Mouse (Mus musculus): Measurements from ENCODE around the gene Amigo3.

The Amigo3 gene

DNA sequence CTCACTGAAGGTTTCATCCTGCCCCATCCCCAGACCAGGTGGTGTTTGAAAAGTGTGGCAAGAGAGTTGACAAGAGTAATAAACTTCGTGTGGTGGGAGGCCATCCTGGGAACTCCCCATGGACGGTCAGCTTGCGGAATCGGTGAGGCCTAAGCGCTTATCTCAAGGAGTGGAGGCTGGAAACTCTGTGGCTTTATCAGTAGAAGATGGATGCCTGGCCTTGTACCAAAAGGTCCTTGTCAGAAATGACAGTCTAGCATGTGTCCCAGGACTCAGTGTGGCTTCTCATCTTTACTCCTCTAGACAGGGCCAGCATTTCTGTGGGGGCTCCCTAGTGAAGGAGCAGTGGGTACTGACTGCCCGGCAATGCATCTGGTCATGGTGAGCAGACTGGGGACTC, 30.6 kb downstream of the Amigo3 start:
- no peak for DNase-seq (ENCODE audit: low spot score in 2 of 2)

GRCm38 (mm10) chr9:108085261-108085660, 32.3 kb downstream of the Amigo3 start:
- no peak for DNase-seq (ENCODE audit: low spot score in 2 of 2)

DNA sequence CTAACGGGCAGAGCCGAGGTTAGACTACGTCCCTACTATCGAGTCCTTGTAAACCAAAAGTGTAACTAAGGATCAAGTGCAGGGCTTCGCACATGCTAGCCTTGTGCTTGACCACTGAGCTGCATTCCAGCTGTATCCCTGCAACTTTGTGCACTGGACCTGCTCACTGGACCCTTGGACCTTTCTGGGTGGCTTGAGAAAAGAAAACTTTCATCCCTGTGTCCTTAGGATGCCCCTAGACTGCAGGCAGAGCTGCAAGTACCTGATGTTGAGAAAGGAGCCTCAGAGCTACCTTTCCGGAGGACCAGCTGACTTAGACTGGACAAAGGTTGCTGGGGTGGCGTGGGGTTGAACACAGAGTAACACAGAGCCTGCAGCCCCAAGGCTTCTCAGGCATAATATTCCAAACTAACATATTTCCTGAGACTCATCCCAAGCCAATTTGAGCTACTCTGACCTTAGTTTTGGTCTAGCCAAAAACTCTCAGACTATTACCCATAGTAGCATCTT, 37.7 kb downstream of the Amigo3 start:
- DNase-seq (ENCODE audit: low spot score in 2 of 2), result no peak

DNA sequence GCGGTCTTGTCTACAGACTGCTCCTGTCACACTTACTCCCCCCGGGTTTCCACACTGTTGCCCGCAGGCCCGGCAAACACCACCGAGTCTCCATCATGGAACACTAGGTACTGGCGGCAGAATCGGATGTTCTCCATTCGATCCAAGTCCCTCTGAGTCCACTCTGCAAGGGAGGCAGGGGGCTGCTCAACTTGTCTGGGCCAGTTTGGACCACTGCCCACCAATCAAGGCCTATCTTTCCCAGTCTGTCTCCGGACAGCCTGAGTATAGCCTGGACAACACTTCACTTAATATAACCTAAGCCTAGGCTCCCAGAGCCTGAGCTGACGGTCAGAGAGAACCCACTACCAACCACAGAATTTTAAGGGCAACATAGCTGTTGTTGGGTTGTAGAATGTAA, 40.6 kb downstream of the Amigo3 start:
- DNase-seq (ENCODE audit: low spot score in 2 of 2), result no peak

DNA sequence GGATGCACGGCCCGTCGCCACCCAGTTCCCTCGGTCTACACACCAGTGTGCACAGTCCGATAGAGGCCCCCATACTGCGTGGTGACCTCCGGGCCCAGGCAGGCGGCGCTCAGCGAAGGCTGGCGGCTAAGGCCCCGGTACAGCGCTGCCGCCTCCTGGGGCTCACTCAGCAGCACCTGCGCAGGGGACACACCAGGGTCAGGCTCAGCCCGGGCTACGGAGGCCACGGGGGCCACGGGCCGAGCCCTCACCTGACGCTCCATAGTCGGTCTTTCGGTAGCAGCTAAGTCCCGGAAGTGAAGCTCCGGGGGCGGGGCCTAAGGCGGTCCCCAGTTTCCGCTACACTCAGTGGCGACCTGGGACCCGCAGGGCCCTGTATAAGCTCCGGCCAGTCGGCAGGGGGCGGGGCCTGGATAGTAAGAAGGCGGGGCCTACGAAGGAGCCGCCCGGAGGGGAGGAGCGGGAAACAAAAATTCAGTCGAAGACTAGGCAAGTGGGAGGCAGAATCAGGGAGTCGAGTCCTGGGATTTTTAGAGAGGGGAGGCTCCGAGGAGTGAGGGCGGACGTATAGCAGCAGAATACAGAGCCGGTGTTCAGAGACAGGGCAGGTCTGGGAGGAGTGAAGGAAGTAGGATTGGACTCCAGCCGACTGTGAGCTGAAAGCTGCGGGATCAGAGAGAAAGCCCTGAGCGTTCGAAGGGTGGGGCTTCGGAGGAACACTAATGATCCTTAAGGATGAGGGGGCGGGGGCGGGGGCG, 41.4 kb downstream of the Amigo3 start, which contains the start of gene Apeh:
Gene Apeh, minus strand, starts transcription at position 423 of the 758 bp plus-strand sequence.
- peak; percentile 92 to 96 for DNase-seq (ENCODE audit: low spot score in 2 of 2)

DNA sequence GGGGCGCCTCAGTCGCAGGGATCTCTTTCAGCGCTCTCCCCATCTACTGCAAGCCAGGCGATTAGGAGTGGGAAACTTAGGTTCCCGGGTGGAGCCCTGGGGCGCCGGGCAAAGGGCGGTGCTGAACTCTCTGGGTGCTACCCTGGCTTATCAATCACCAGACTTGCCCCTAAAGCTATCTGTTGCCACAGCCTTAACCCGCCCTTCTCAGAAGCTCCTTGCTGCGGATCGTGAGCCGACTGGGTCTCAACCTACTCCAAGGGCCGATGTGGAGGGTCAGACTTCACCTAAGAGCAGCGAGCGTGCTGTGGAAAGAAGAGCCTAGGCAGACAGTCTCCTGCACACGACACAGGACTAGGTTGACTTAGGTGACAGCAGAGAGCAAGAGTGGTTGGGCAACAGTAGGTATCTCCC, 42.0 kb downstream of the Amigo3 start:
- DNase-seq (ENCODE audit: low spot score in 2 of 2), result peak in 1 of 2 experiments; percentile 62

- DNase-seq (ENCODE audit: low spot score in 2 of 2), result no peak
Measured at GRCm38 (mm10) chr9:108095518-108095917, 42.6 kb downstream of the Amigo3 start.

DNA sequence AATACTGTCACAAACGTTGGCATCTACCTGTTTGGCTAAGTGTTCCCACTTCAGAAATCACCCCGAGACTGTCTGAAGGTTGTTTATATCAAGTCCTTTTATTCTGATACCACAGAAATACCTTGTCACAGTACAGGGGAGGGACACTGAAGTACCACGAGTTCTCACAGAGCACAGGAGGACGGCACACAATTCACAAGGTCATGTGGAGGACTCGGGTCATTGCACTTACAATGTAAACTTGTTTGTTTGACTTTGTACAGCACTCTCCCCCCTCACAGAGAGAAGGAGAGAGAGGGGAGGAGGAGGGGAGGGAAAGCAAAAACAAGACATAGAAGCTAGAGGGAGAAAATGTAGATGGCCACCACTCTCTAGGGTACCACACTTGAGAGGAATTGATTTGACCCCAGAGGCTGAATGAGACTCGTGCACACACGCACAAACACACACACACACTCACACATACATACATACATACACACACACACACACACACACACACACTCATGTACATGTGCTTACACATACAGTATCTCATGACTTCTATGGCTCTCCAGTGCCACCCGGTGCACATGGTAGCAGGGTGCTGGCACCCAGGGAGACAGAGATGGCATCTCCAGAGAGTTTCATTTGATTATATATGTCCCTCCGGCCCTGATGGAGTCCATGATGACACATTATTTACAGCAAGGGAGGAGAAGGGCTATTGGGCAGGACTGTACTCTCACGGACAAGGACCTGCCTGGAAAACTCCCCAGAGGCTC, 43.2 kb downstream of the Amigo3 start:
- no peak for DNase-seq (ENCODE audit: low spot score in 2 of 2)

GRCm38 (mm10) chr9:108099619-108100018, 46.7 kb downstream of the Amigo3 start:
- no peak for DNase-seq (ENCODE audit: low spot score in 2 of 2)

- DNase-seq (ENCODE audit: low spot score in 2 of 2), result peak in 1 of 2 experiments; percentile 31
Measured at GRCm38 (mm10) chr9:108104766-108105548, 52.0 kb downstream of the Amigo3 start.

Data from urinary bladder, adult 18-20 months (tissue).